Mouse (Mus musculus) retina, embryonic 14.5 days (tissue): ENCODE results near the gene Adcy6.

Source experiments
- DNase-seq: peaks from one replicate; pipeline ENCODE4 v3.0.0-alpha.2; 2015; ENCODE audit warnings: low spot score

Adcy6 gene

DNA sequence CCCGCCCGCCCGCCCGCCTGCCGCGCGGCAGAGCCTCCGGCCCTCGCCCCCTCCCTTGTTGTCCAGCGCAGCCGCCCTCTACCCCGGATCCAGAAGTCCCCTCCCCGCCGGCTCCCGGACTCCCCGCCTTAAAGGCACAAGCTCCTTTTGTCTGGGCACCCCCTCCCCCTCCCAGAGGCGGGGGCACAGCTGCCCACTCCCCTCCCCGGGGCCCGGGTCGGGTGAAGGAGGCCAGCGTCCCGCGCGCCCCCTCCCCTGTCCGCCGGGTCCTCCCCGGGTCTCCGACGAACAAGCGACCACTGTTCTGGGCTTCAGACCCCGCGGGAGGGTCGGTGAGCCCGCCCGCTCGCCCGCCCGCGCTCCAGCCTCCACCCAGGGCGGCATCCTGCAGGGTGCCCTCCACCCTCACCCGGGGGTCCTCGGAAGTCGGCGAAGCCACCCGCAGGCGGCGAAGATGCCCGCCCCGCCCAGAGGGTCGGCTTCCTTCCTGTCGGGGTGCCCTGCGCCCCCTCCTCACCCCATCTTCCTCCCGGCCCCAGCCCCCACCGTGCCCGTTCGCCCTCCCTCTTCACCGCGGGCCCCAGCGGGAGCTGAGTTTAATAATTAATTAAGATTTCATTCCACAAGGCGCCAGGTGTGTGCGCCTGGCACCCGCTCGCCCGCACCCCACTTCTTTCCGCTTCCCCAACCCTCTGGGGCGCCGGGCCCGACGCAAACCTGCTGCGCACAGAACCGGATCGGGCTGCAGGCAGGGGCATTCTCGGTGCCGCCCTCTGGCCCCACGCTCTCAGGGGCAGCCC lies at the start of gene Adcy6:
Adcy6 (minus strand) TSS at position 746 of the 800 bp plus-strand sequence.
- DNase-seq, result peak; percentile 82

DNA sequence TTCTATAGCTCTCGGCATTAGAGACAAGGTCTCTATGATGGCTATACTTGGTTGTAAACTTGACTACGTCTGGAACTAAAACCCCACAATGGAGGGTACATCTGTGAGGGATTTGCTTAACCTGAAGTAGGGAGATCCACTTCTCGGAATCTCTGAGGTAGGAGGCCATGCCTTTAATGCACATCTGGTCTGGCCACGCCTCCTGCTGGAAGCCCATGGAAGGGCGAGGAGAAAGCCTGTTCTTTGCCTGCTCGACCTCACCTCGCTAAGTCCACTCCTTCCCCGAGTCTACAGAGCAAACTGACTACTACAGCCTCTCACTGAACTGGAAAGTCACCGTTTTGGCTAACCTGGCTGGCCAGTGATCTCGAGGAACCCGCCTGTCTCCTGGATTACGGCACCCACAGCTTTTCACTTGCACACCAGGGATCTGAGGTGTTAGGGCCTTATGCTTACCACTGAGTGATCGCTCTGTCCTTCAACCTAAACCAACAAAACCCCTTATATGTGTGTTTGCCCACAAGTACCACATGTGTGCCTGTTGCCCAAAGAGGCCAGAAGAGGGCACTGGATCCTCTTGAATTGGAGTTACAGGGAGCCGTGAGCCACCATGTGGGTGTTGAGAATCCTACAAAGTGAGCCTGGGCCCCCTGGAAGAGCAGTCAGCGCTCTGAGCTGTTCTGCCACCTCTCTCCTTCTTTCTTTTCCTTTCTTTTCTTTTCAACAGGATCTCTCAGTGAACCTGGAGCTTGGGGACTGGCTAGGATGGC lies 47.3 kb upstream of the Adcy6 start:
- no peak for DNase-seq

DNA sequence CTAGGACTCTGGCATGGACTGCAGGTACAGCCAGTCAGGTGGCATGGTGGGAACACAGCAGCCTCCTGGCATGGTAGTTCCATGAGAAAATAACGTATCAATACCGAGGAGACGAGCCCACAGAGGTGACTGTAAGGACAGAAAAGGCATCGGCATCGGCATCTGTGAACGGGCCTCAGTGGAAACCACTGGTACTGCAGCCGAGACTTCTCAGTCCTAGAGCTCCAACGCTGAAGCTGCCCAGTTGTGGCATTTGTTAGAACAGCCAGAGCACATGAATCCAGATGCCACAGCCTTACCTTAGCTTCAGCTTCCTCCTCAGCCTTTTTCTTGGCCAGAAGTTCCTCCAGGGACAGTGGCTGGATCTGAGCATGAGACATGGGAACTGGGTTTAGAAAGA lies 42.3 kb upstream of the Adcy6 start:
- DNase-seq, result no peak

DNA sequence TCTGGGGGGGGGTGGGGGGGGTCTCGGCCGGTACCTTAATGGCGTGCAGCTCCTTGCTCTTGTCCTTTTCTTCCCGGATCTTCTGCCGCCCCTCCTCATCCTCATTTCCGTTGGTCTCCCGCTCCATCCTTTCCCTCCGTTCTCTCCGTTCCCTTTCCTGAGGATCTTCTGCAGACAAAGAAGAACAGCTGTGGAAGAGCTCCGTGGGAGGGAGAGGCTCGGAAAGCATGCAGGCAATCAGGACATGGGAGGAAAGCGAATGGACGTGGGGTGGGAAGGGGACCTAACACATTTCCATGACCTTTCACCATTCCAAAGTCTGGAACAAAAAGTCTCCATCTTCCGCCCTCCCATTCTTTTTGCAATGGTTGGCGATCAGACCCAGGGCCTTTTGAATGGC lies 41.6 kb upstream of the Adcy6 start:
- DNase-seq, result no peak

DNA sequence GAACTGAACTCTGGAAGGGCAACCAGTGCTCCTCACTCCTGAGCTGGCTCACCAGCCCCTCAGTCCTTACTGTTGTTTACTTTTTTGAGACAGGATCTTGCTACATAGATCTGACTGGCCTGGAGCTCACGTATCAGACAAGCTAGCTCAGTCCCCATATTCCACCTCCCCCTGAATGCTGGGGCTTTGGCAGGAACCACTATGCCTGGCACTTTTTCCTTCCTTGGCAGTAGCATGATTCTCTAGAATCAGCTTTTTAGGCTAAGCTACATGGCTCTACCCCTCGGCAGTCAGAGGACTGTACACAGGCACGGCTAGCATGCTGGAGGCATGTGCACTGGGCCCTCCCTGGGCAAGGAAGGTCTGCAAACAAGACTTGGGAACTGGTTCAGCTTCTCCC lies 38.2 kb upstream of the Adcy6 start:
- DNase-seq, result no peak

DNA sequence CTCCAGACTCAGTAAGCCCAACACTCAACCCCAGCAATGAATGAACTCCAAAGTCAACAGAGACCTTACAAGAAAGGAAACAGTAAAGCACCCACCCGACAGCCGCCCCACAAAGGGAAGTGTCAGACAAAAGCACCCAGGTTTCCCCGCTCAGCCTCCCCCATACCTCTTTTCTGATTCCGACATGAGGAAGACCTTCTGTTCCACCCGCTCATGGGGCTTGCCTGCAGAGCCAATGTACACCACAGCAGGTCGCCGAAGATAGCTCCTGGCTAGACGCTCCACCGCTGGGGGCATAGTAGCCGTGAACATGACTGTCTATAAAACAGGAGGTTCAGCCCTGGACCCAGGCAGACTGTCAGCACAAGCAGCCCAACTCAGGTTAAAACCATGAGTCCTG lies 37.4 kb upstream of the Adcy6 start:
- no peak for DNase-seq

DNA sequence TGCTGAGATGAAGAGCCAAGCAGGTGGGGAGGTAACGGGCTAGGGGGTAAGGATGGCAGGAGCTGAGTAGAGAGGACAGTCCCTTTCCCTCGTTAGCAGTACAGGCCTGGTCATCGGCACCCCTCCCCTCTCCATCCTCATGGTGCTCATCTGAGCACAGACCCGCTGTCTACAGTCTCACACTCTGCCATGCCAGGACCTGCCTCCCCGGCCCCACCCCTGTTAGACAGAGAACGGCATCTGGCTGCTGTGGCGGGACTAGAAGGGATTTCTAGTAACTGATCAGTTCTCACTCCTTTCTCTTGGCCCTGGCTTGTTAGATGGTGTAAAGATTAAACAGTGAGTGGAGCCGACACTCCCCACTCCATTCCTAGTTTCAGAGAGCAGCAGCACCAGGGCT lies 36.9 kb upstream of the Adcy6 start:
- DNase-seq, result no peak

DNA sequence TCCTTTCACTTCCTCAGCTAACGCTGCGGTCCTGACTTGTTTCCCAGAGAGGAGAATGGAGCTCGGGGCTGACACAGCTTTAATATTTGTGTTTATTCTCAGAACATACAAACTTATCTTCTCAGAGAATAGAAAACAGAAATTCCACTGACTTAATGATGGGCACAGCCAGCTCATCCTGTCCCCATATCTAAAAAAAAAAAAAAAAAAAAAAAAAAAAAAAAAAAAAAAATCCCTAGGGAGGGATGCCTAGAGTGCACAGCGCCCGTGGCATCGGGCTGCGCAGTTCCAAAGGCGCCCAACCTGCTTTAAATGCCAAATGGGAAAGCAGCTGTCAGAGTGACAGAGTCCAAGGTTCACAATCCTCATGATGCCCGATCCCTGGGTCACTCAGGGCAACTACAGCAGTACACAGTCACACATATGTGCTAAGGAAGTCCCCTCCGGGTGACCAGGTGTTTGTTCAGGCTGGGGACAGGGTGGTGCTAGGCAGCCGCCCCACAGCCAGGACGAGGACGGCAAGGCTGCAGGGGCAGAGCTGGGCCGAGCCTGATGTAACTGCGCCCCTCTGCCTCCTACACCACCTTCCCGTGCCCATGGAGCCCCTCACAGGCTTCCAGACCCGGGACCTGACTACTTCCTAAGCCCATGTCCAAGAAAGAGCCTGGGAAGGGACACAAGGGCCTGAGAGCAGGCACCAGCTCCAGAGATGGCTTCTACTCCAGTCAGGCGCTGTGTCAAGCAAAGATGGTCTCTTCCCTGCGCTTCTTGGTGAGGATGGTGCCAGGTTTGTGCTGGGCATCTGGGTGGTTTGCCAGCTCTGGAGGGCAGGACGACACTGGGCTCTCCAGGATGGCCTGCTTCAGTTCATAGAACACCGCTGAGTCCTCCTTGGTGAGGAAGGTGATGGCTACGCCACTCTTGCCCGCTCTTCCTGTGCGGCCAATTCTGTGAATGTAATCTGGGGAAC lies 35.5 kb upstream of the Adcy6 start:
- DNase-seq, result no peak

DNA sequence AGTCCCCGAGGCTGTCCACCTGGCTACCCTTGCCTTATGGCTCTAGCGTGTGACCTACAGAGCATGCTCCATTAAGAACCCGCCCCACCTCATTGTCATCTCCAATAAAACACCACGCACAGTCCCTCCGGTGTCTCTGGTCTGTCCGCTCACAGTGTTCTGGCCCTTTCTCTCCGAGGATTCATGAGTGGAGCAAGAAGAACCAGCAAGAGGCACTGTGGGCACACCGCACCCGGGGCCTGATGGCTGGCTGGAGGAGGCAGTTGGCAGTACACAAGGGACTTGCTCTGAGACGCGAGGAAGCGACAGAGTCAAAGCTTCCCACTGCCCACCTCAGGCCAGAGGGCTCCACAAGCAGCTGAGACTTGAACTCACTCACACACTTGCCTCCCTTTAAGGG lies 34.5 kb upstream of the Adcy6 start:
- DNase-seq, result no peak

DNA sequence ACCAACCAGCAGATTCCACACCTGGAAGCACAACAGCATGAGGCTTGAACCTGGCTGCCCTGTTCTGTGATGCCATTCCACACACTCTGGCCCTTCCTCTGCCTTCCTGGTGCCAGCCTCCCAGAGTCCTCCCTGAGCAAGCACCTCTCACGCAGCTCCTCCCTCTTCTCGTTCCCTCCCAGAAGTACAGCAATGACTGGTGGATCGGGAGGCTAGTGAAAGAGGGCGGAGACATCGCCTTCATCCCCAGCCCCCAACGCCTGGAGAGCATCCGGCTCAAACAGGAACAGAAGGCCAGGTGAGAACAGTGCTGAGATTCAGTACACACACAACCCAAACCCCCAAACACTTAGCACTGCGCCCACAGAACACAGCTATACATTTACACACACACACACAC lies 30.3 kb upstream of the Adcy6 start:
- DNase-seq, result no peak

DNA sequence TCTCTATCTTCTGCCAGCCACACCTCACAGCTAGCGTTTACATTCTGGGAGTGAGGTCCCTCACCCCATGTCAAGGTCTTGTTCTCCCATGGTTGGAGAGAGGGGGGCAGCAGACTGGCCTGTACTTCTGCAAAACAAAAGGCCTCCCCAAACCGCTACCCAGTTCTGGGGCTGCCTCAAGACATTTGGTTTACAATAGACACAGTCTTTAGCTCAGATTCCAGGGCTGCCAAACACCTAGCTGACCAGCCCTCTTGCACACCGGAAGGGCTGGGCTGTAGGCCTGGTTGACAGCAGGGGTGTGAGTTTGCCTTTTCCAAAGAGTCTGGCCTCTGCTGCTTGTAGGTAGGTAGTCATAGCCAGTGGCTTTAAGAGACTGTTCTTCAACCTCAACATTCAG lies 27.3 kb upstream of the Adcy6 start:
- no peak for DNase-seq

DNA sequence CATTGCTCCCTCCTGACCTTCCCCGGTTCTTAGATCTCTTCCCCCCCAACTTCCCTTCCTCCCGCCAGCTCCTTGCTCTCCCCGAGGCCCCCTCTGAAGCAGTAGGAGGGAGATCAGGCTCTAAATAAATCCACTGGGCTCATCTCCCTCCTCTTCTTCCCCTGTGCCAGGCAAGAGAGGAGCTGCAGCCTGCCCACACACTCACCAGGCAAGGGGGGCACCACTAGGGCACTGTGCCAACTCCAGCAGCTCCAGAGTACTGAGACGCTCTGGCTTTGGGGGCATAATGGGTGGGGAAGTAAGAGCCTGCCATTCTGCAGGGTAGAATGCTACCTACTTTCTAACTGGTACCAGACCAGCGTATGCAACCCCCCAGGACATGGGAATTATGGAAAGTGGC lies 26.6 kb upstream of the Adcy6 start:
- no peak for DNase-seq

DNA sequence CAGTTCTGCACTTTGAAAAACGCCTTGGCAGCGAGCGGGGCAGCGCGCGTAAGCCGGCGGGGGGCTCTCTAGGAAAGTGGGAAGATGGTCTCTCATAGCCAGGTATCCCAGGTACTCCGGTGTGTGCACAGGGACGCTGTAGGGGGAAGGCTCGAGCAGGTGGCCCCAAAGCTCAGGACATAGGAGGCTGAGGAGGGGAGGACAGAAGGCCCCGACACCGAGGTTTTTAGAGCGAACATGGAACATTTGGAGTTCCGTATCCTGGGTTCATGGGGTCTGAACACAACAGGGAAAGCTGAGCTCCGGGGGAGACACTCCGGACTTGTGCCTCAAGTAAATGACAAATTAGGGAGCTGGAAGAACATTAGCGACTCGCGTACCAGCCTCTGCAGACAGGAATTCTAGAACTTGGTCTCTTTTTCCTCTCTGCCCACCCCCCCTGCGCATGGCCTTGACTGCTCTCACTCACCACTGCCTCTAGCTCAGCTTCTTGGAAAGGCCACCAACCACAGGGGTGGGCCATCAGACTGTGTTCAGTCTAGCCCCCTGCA lies 25.5 kb upstream of the Adcy6 start:
- DNase-seq, result peak; percentile 59

DNA sequence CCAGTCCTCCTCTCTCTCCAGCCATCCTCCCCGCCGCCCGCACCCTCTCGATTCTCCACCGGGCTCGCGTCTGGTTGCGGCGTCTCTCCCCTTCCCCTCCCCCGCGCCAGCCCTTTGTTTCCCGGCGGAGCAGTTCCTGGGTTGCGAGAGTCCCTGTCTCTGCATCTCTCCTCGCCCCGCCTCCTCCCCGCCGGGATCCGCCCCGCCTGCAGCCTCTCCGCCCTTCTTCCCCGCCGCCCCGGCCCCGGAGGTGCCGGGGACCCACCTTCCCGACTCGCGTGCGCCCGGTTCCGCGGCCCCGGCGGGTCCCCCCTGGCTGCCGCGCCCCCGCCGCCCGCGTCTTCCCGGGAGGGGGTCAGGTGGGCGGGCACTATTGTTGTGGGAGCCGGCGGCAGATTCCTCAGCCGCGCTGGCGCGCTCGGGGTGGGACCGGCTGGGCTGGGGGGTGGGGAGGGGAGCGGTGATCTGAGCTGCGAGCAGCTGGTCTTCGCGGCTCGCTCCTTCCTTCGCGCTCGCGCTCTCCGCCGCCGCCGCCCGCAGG lies 24.7 kb upstream of the Adcy6 start:
- DNase-seq, result peak; percentile 84

DNA sequence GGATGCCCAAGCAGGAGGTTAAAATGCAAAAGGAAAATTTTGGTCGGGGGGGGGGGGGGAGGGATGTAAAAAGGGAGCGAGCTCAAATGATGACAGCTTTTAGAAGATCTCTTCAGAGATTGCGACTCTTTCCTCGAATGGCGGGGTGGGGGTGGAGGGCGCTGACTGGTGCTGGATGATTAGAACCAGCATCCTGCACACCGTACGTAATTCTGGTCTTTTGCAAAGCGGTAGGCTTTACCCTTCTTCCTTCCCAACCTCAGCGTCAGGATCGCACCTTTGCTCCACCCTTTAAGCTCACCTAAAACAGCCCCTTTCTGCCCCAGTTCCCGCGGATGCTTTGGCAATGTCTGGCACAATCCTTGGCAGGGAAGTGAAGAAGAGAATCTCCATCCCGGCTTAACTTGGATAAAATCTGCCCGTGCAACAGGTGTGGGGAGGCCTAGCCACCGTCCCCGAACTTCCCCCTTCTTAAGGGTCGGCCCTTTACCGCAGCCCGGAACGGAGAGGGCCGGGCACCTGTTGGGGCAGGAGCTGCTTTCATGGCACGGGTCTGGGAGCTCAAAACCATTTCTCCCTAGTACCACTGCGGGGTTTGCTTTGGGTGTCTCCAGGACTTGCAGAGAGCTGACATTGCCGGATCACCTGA lies 24.1 kb upstream of the Adcy6 start:
- no peak for DNase-seq

DNA sequence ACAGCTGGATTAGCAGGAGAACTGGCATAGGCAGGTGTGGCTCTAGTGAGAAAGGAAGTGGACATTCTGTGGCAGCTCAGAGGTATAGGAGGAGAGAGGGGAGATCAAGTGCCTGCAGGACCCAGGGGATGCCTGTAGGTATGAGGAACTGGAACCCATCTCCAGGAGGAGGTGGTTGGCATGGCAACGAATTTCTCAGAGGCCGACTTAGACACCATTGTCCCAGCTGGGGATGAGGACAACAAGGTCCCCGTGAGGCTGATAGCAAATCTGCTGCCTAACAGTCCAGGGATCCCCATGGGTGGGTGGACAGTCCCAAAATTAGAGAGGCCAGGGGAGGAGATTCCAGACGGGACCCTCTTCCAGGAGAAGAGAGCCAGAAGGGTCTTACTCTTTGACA lies 23.0 kb upstream of the Adcy6 start:
- peak; percentile 52 for DNase-seq

DNA sequence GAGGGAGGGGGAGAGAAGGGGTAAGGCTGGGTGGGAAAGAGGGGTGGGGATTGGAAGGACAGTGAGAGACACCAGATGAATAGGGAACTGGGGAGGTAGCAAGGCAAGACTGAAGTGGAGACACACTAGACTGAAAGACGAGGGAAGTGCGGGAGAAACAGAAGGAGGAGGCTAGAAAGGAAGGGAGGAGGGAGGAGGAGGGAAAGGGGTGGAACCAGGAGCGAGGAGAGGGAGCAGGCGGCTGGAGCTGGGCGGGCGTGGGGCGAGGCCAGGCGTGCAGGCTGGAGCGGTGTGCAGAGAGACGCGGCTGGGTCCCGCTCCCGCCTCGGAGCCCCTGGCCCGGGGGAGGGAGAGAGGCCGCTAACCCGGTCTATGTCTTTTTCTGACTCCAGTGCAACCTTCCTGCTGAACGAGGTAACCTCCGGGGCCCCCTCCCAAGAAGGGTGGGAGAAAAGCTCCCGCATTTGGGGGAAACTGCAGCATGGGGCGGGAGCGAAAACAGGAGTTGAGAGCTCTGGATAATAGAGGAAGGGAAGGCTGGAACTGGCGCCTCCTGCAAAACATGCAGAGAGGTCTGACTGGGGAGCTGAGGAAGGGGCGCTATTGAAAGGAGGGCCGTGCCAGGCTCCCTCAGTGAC lies 22.4 kb upstream of the Adcy6 start:
- DNase-seq, result peak; percentile 67

DNA sequence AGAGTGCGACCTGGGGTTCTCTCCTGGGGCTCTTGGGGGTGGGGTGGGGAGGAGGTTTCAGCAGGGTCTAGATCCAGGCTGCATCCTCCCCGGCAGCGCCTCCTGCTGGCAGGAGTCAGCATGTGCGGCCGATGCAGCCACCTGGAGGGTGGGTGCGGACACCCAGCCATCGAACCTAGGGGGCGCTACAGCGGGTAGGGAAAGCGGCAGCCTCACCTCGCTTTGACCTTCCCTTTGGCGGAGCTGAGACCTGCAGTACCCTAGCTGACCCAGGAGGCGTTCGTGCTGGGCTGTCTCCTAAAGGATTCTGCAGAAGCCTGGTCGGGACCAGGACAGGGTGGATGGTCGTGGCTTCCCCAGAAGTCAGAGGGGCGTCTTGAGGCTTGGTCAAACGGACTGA lies 21.6 kb upstream of the Adcy6 start:
- peak; percentile 91 for DNase-seq

DNA sequence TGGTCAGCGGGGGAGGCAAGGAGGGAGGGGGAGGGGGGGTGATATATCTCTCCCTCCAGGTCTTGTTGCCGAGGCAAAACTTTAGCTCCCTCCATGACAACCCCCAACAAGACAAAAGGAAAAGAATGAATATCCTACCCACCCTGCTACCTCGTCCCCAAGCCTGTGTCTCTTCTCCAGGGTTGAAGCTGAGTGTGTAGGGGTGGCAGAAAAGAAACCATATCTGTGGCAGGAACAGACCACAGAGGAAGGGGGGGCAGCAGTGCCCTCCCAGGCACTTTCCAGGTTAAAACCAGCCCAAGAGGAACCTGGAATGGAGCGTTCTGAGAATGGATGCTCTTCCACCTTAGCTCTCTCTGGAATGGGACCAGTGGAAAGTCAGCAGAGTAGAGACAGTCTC lies 20.7 kb upstream of the Adcy6 start, which contains the start of gene Cacnb3:
Cacnb3 (plus strand) TSS at position 301 of the 400 bp plus-strand sequence.
- no peak for DNase-seq

DNA sequence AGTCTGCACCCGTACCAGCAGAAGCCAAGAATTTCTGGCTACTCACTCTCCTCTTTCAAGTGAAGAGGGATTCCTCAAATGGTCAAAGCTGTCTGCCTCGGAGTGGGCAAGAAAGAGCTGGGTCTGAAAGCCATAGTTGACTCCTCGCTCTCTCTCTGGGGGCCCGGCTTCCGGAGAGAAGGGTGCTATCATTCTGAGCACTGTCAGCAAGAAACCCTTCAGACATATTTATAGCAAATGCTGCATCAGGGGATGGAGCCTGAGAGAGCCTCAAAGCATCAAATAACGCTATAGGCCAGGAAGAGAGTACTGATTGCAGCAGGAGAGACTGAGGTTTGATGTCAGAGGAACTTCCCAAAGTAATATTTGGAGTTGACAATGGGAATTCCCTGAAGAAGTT lies 19.6 kb upstream of the Adcy6 start:
- DNase-seq, result no peak
